Mouse (Mus musculus) mature B cell (primary cell): Measurements from ENCODE around the gene Wnt9a.

Experiments
- in situ Hi-C: fragments of 300-500 bp; cut with MboI; formaldehyde crosslinking; loops from 2 replicates; pipeline ENCODE4 v1.14.3; 2019

Wnt9a gene

GRCm38 (mm10) chr11:59302700-59303569, 3.8 kb upstream of the Wnt9a start:
- in situ Hi-C loops, result no loop called here

GRCm38 (mm10) chr11:59305008-59305820, 1.5 kb upstream of the Wnt9a start:
- in situ Hi-C loops, result no loop called here

GRCm38 (mm10) chr11:59305821-59306215, 910 bp upstream of the Wnt9a start:
- in situ Hi-C loops, result no loop called here

GRCm38 (mm10) chr11:59307422-59308163, 865 bp downstream of the Wnt9a start:
- in situ Hi-C loops, result no loop called here

- in situ Hi-C loops, result no loop called here
Observed at GRCm38 (mm10) chr11:59308164-59308542, 1.4 kb downstream of the Wnt9a start.

- in situ Hi-C loops, result no loop called here
Observed at GRCm38 (mm10) chr11:59308625-59309024, 1.9 kb downstream of the Wnt9a start.

GRCm38 (mm10) chr11:59309106-59309805, 2.5 kb downstream of the Wnt9a start:
- in situ Hi-C loops, result no loop called here

- in situ Hi-C loops, result no loop called here
Observed at GRCm38 (mm10) chr11:59309976-59310375, 3.2 kb downstream of the Wnt9a start.

- in situ Hi-C loops, result no loop called here
Observed at GRCm38 (mm10) chr11:59312060-59312459, 5.3 kb downstream of the Wnt9a start.

GRCm38 (mm10) chr11:59312501-59312900, 5.8 kb downstream of the Wnt9a start:
- in situ Hi-C loops, result no loop called here

GRCm38 (mm10) chr11:59313029-59313811, 6.5 kb downstream of the Wnt9a start:
- in situ Hi-C loops, result no loop called here

- in situ Hi-C loops, result no loop called here
Observed at GRCm38 (mm10) chr11:59313944-59314343, 7.2 kb downstream of the Wnt9a start.

- in situ Hi-C loops, result no loop called here
Observed at GRCm38 (mm10) chr11:59316517-59316916, 9.8 kb downstream of the Wnt9a start.

- in situ Hi-C loops, result no loop called here
Observed at GRCm38 (mm10) chr11:59322988-59323387, 16.3 kb downstream of the Wnt9a start.

GRCm38 (mm10) chr11:59324777-59325176, 18.0 kb downstream of the Wnt9a start:
- in situ Hi-C loops, result no loop called here

- in situ Hi-C loops, result no loop called here
Observed at GRCm38 (mm10) chr11:59327625-59328024, 20.9 kb downstream of the Wnt9a start.

GRCm38 (mm10) chr11:59329616-59330015, 22.9 kb downstream of the Wnt9a start:
- in situ Hi-C loops, result no loop called here

- in situ Hi-C loops, result no loop called here
Observed at GRCm38 (mm10) chr11:59330560-59330959, 23.8 kb downstream of the Wnt9a start.

- in situ Hi-C loops, result no loop called here
Observed at GRCm38 (mm10) chr11:59331167-59331869, 24.6 kb downstream of the Wnt9a start.

GRCm38 (mm10) chr11:59332938-59333337, 26.2 kb downstream of the Wnt9a start:
- in situ Hi-C loops, result no loop called here
